ENCODE assay signal across 13 mouse cellular contexts in the genomic region with DNA sequence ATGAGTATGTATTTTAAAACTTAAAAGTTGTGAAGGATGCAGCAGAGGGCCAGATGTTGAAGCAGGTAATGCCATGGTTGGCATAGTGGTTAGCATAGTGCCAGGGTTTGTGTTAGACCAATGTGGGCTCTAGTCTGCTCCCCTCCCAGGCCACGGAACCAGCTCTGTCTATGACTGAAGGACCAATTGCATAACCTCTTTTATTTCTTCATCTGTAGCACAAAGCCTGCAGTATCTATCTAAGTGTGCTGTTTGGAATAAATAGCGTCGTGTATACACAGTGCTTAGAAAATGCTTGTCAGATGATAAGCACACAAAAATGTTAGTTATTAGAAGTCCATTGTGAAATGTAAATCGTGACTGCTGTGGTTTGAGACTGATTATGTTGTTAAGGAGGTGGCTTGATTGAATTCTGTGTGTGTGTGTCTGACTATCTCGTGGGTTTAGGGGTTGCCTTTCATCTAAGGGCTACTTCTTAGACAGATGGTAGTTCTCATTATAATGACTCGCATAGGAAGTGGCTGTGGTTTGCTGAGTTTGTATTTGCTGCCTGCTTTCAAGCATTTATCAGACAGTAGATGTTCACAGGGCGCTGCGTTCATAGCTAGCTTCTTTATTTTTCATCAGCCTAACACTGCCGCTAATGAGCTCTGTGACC. TPM values are rescaled to one million over a fixed set of nuclear protein-coding genes. Genes with fewer than 3 reads are reported as not detected.
A peak's percentile ranks its signal among the peaks of the same experiment; 100 is the strongest.
DNase-seq lines count a peak whose midpoint lies in the region; ATAC-seq and TF ChIP-seq lines count a peak whose summit lies in the region.
"Had no signal": no experiment of that assay in that cellular context is flagged by ENCODE, and none has a peak within 500 bp of the region (broad histone marks: within the 10 kb centered on the region; RNA-seq: fewer than 3 reads in every experiment).

No protein-coding gene starts in this region.

- peaks cover 31% of the 10 kb centered on the region for H3K4me1 ChIP-seq in heart, embryonic 16.5 days (ENCODE audit: control insufficient read depth, insufficient read depth, low read length)
- H3K4me1 ChIP-seq in midbrain, embryonic 14.5 days (ENCODE audit: control insufficient read depth, insufficient read depth, low read length), result peaks cover 10% of the 10 kb centered on the region; the same call in 1 of the 2 replicates
- H3K4me1 ChIP-seq in midbrain, embryonic 15.5 days, result peaks cover 18% of the 10 kb centered on the region

- no peak overlapping the region for H3K9ac ChIP-seq in heart, embryonic 16.5 days (ENCODE audit: low read length)
- no peak overlapping the region for H3K9ac ChIP-seq in midbrain, embryonic 14.5 days (replicated peaks; ENCODE audit: low read length)
- no peak overlapping the region for H3K9ac ChIP-seq in midbrain, embryonic 15.5 days
- H3K9ac ChIP-seq: limb, embryonic 12.5 days had no signal

- TF ChIP-seq CTCF in left cerebral cortex, adult 2 months (IDR thresholded peaks at IDR 0.05), result no peak

- ATAC-seq in heart, embryonic 16.5 days (replicated peaks; ENCODE audit: extremely low read depth, insufficient read depth, low FRiP score), result no peak
- ATAC-seq in midbrain, embryonic 14.5 days (ENCODE audit: low FRiP score, low TSS enrichment), result no peak
- ATAC-seq in midbrain, embryonic 15.5 days (replicated peaks), result no peak
- ATAC-seq in granulocyte monocyte progenitor cell, adult 5-6 weeks (replicated peaks; ENCODE audit: poor library complexity, severe bottlenecking), result peak; percentile 55

- intact Hi-C loops in heart, postnatal 25 days (cut with DNase I), result no loop called here
- intact Hi-C loops in left cerebral cortex, adult 2 months (cut with DNase I), result loop anchor here (2.0 kb wide), 1 partner anchor 30 kb away; no protein-coding TSS in a partner anchor

- H3K9me3 ChIP-seq in heart, embryonic 16.5 days (replicated peaks; ENCODE audit: control insufficient read depth, low read length), result peaks cover 2% of the 10 kb centered on the region; the same call in 1 of the 2 replicates
- no peaks in the 10 kb centered on the region for H3K9me3 ChIP-seq in midbrain, embryonic 14.5 days (ENCODE audit: control insufficient read depth, low read length)
- no peaks in the 10 kb centered on the region for H3K9me3 ChIP-seq in midbrain, embryonic 15.5 days
- H3K9me3 ChIP-seq: embryonic facial prominence, embryonic 10.5 days; G1E; limb, embryonic 12.5 days; midbrain, embryonic 10.5 days had no signal

- no peaks in the 10 kb centered on the region for H3K27me3 ChIP-seq in heart, embryonic 16.5 days (ENCODE audit: control insufficient read depth, insufficient read depth, low read length)
- no peaks in the 10 kb centered on the region for H3K27me3 ChIP-seq in midbrain, embryonic 14.5 days (ENCODE audit: control insufficient read depth, insufficient read depth, low read length)
- no peaks in the 10 kb centered on the region for H3K27me3 ChIP-seq in midbrain, embryonic 15.5 days (replicated peaks)
- H3K27me3 ChIP-seq: limb, embryonic 12.5 days had no signal

- H3K27ac ChIP-seq in heart, embryonic 16.5 days (ENCODE audit: low read length), result peak overlapping the region; percentile 66
- H3K27ac ChIP-seq in midbrain, embryonic 14.5 days (replicated peaks; ENCODE audit: low read depth, low read length), result no peak overlapping the region
- no peak overlapping the region for H3K27ac ChIP-seq in midbrain, embryonic 15.5 days
- H3K27ac ChIP-seq in left cerebral cortex, adult 2 months, result no peak overlapping the region
- H3K27ac ChIP-seq: embryonic facial prominence, embryonic 10.5 days; limb, embryonic 12.5 days; midbrain, embryonic 10.5 days had no signal

- 33% methylated on average over 9 of the region's 9 CpGs for WGBS in heart, embryonic 16.5 days
- 53% methylated on average over 9 of the region's 9 CpGs for WGBS in midbrain, embryonic 14.5 days
- 46% methylated on average over 9 of the region's 9 CpGs for WGBS in midbrain, embryonic 15.5 days

- peak overlapping the region; percentile 53 for H3K4me2 ChIP-seq in heart, embryonic 16.5 days (ENCODE audit: low read depth, low read length)
- no peak overlapping the region for H3K4me2 ChIP-seq in midbrain, embryonic 14.5 days (ENCODE audit: low read length)
- H3K4me2 ChIP-seq in midbrain, embryonic 15.5 days, result no peak overlapping the region
- H3K4me2 ChIP-seq: limb, embryonic 12.5 days had no signal

- no peak for DNase-seq in heart, postnatal 25 days (ENCODE audit: low spot score)
- peak; percentile 35 for DNase-seq in midbrain, embryonic 14.5 days
- DNase-seq in left cerebral cortex, adult 2 months (ENCODE audit: extremely low spot score in 1 of 2, low spot score in 2 of 2), result no peak
- no peak for DNase-seq in urinary bladder, postnatal 10 days (ENCODE audit: low spot score)
- DNase-seq: adrenal gland, adult 8-10 months; cerebellum, adult 11 months had no signal

- H3K4me3 ChIP-seq in heart, embryonic 16.5 days (ENCODE audit: low read length), result no peak overlapping the region
- H3K4me3 ChIP-seq in midbrain, embryonic 14.5 days (replicated peaks; ENCODE audit: low read depth, low read length), result no peak overlapping the region
- H3K4me3 ChIP-seq in midbrain, embryonic 15.5 days, result no peak overlapping the region
- no peak overlapping the region for H3K4me3 ChIP-seq in left cerebral cortex, adult 2 months
- H3K4me3 ChIP-seq: embryonic facial prominence, embryonic 10.5 days; limb, embryonic 12.5 days; midbrain, embryonic 10.5 days had no signal

- no peaks in the 10 kb centered on the region for H3K36me3 ChIP-seq in heart, embryonic 16.5 days (ENCODE audit: control insufficient read depth, insufficient read depth)
- H3K36me3 ChIP-seq in midbrain, embryonic 14.5 days (ENCODE audit: control insufficient read depth, insufficient read depth, low read length), result no peaks in the 10 kb centered on the region
- no peaks in the 10 kb centered on the region for H3K36me3 ChIP-seq in midbrain, embryonic 15.5 days (replicated peaks)
- H3K36me3 ChIP-seq: embryonic facial prominence, embryonic 10.5 days; G1E; limb, embryonic 12.5 days; midbrain, embryonic 10.5 days had no signal

RNA-seq across cellular contexts. Expression of gene Prkce, which starts 17.1 kb away (rescaled TPM):
- polyA plus RNA-seq in heart, embryonic 16.5 days (2015; fragmentation: Nextera tagmentation; extraction: Ambion mirVana), result 6.0 and 8.2 TPM in 2 replicates
- 10 to 100 TPM; 25.9 to 28.3 TPM for total RNA-seq in heart, postnatal 25 days (2021)
- 25.4 and 29.6 TPM in 2 replicates for polyA plus RNA-seq in midbrain, embryonic 14.5 days (2014; fragmentation: Nextera tagmentation; extraction: Ambion mirVana)
- polyA plus RNA-seq in midbrain, embryonic 15.5 days (2015; fragmentation: Nextera tagmentation; extraction: Ambion mirVana), result 36.1 and 38.5 TPM in 2 replicates
- 4.0 and 5.9 TPM in 2 replicates for total RNA-seq in granulocyte monocyte progenitor cell, adult 5-6 weeks (2014; fragmentation: Nextera tagmentation)
- total RNA-seq in granulocyte monocyte progenitor cell, adult 5-6 weeks (2017), result 2.0 and 2.3 TPM in 2 replicates
- total RNA-seq in left cerebral cortex, adult 2 months (2021), result 100 to 1,000 TPM; 277 to 284 TPM

RNA-seq across cellular contexts. Expression of gene Srbd1, which starts 39.7 kb away (rescaled TPM):
- polyA plus RNA-seq in heart, embryonic 16.5 days (2015; fragmentation: Nextera tagmentation; extraction: Ambion mirVana), result 11.5 and 12.0 TPM in 2 replicates
- total RNA-seq in heart, postnatal 25 days (2021), result 10 to 100 TPM; 10.5 to 10.9 TPM
- polyA plus RNA-seq in midbrain, embryonic 14.5 days (2014; fragmentation: Nextera tagmentation; extraction: Ambion mirVana), result 9.1 and 11.3 TPM in 2 replicates
- polyA plus RNA-seq in midbrain, embryonic 15.5 days (2015; fragmentation: Nextera tagmentation; extraction: Ambion mirVana), result 13.5 and 14.8 TPM in 2 replicates
- total RNA-seq in granulocyte monocyte progenitor cell, adult 5-6 weeks (2014; fragmentation: Nextera tagmentation), result 26.7 and 30.1 TPM in 2 replicates
- total RNA-seq in granulocyte monocyte progenitor cell, adult 5-6 weeks (2017), result 28.4 and 33.3 TPM in 2 replicates
- total RNA-seq in left cerebral cortex, adult 2 months (2021), result 10 to 100 TPM; 12.7 to 16.5 TPM

Comparison
In these comparisons a context has a peak if more than half of its experiments do, and no peak if none do; other contexts are left out.
1. RNA of gene Prkce, which starts 17.1 kb away (total RNA-seq): 277 to 284 TPM in left cerebral cortex, adult 2 months; 25.9 to 28.3 TPM in heart, postnatal 25 days and 2.0 to 5.9 TPM in granulocyte monocyte progenitor cell, adult 5-6 weeks; every median in the first group is over 4 times any median in the second.